Mouse (Mus musculus) left cerebral cortex, adult 8-10 months (tissue): ENCODE data around the gene Mrps11. TPM values are rescaled to one million over a fixed set of nuclear protein-coding genes. Genes with fewer than 3 reads are reported as not detected.
A peak's percentile ranks its signal among the peaks of the same experiment; 100 is the strongest.

ENCODE experiments used
- DNase-seq, 2 experiments: peaks; one replicate each; pipeline ENCODE4 v3.0.0; 2022; ENCODE audit warnings: low spot score in 2 of 2
- total RNA-seq, 4 experiments: library from RNA; stranded (reverse); gene quantifications; 2 replicates each; pipeline ENCODE4 v1.2.4; 2022

Mrps11 gene
- total RNA-seq = 10 to 100 TPM; 35.1 to 41.1 (median 35.9) TPM

DNA sequence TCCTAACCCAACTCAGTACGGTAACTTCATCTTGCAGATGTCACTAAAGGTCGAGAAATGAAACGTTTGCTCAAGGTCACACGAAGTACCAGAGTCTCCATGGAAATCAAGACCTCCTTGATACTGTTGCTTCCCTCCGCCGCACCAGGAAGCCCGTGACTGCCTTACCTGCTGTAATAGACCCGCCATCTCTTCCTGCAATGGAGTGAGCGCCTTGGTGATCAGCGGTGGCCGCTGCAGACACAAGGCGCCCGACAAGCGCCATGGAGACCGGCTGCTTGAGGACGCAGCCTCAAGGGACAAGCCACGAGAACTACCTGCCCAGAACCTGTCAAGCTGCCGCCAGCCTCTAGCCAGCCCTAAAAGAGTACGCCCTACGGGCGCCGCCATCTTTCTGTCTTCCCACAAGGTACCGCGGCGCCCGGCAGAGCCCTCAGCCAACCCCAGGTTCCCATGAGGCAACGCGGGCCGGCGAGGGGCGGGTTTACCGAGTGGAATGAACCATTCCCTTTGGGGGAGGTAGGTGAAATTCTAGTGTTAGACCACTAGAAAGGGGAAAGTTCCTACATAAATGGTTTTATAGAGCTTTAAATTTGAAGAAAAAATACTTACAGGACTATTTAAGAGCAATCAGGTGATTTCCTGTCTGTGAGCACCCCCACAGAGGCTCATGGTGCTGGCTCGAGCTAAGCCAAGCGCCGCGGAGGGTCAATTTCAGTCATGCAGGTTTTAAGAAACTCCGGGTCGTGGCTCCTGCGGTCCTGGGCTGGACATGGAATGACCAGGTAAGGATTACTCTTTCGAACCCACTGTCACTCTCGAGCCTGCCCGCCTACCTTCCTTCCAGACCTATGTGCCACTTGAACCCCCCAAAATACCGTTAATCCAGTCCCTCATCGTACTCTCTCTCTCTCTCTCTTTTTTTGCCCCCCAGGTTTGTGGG, at the start of gene Mrps11, which contains the start of gene Mrpl46:
Gene Mrps11, plus strand, starts transcription at position 481 of the 943 bp plus-strand sequence.
Gene Mrpl46, minus strand, starts transcription at position 893 of the 943 bp plus-strand sequence.
- peak; percentile 76 for DNase-seq

DNA sequence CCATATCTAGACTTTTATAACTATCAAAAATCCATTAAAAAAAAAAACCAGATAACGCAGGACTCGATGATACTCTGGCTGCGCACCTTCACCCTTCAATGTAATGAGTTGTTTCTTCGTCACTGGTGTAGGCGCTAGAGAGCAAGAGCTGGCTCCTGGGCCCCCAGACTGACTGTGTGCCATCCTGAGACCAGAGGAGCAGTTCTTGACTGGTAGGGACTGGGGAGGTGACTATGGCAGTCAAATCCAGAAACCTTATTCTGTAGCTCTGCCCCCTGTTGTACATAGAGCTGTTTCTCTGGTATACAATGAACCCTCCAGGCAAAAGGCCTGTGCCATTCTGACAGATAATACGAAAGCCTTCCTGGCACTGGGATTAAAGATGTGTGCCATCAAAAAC, 45.7 kb upstream of the Mrps11 start:
- DNase-seq = no peak

DNA sequence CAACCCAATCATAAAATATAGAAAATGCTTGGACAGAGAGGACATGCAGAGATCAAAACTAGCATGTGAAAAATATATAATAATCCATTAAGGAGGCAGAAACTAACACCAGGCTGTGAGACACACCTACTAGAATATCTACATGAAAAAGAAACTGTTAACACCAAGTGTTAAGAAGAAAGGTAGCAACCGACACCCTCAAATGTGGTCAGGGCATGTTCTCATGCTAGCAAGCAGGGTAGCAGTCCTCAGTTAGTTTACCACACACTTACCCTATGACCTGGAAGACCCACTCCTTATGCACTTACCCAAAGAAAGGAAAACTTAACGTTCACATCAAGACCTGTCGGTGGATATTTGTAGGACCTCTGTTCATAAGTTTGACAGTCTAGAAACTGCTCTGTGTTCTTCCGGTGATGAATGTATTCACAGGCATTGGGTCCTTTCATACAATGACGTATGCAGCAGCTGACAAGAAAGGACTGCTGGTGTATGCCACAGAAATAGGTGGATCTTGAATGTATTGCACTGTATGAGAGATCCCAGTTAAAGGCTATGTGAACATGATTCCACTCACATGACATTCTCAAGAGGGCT, 45.2 kb upstream of the Mrps11 start, which contains the start of gene Ntrk3:
Gene Ntrk3, minus strand, starts transcription at position 399 of the 597 bp plus-strand sequence.
- DNase-seq = no peak

DNA sequence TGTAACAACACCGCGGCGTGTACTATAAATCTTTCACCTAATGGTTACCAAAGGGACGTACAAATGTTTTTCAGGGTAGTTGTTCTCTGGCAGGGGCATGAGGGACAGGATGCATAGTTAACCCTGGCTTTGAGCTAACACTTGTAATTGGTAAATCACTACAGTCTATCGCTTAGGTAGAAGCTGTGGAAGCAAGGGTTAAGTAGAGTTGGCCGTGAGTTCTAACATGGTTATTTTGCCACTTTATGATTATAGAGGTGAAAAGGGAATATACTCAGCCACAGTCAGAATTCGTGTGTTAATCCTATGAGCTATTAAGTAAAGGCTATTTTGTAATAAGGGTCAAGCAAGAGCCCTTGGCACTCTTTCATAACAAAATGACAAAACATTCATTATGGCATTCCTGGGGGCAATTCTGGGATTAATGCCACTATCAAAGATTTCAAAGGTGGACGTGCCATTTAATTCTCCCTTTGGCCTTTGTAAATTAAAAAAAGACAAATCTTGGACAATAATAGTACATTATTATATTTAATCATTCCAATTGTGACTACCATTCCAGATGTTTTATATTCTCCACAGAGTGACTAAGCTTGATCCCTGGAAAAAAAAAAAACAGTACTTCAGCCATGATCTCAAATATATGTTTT, 43.4 kb upstream of the Mrps11 start:
- DNase-seq = no peak

DNA sequence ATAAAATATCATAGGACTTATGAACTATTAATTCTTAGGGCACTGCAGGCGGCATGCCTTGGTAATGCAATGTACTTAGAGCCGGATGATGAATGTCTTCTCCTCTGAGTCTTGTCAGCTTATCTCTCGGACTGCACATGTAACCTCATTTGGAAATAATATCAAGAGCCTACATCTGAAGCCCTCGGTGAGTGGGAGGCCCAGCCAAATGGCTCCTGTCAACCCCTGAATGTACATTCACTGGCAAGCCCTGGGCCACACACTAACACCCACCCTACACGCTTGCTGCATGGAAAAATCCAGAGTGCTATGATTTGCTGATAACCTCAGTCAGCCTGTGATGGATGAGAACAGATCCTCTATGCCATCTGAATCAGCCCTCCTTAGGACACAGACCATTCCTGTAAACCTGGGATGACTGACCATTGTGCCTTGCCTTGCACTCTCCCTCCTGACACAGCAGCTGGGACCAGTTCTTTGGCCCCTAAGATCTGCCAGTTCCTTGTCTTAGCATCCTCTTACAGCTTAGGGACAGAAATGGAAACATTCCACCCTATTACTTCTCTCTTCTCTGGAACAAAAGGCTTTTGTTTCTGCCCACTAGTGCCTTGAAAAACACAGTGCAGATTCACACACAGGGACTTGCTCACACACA, 39.1 kb upstream of the Mrps11 start:
- no peak for DNase-seq

DNA sequence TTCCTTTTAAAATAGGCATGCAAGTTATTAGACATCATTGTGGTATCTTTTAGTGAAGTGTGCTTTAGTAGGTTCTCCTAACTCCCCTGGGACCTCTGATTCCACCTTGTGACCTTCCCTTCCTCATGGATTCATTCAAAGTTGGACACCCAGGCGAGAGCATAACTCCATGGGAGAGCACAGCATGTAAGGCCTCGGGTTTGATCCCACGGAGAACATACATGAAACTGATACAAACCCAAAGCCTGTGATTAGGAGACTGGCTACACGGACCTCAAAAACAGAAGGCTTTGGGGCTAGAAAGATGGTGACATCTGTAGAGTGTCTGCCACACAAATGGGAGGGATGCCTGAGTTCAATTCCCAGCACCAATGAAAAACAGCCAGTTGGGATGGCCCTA, 30.0 kb upstream of the Mrps11 start:
- no peak for DNase-seq

DNA sequence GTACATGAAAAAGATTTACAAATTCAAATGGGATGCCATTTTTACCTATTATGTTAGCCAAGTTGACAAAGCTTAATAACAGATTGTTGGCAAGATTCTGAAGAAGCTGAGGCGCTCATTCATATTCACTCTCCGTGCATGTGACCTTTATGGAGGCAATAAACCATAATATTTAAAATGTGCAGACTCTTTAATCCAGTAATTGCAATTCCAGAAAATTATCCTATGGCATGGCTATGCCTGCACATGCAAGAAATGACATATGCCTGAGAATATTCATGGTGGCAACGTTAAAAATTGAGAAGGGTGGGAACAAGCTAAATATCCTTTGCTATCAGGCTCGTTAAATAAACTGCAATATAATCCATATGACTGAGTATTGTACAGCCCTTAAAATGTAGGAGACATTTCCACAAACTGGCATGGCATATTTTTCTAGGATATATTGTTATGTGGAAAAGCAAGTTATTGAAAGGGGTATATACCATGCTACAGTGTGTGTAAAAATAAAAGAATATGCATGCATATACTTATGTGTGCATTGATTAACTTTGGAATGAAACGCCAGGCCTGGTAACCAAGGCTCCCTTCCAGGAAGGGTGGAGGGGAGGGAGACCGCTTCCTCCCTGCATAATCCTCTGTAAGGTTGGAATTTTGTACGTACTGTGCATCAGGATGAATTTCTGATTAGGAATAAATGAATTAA, 29.0 kb upstream of the Mrps11 start:
- DNase-seq = no peak

DNA sequence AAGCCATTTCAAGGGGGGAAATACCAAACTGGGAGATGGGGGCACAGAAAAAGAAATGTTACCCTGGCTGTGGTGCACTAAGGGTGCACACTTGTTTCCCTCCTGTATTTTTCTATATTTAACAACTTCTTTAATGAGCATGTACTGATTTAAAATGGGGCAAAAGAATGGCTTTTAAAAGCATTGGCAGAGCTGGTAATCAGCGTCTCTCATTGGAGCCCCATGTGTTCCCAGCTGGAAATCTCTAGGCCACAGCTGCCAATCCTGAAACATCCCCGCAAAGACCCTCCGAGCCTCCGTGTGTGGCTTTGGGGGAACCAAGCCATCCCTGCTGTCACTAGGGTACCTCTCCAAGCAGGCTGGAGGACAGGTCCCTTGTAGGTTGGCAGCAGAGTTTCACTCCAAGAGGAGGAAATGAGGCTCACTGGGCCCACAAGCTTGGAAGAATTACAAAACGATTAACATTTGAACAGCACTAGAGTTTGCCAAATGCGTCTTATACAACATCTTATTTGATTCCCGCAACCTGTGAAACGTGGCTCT, 28.4 kb upstream of the Mrps11 start:
- DNase-seq = no peak

DNA sequence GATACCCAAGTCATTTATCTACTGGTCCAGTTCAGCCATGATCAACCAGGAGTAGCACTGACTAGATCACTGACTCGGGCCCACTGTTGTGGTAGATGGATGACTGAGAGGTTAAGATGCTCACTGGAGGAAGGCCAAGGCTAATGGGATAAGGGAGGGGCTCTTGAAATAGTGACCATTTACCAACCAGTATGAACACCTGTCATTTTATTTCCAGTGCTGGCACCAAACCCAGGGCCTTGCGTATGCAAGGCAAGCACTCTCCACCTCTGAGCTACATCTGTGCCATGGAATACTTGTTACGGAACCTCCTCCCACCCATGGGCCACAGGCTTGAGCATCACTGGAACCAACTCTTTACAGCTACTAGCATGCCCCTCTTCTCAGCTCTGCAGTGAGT, 19.1 kb upstream of the Mrps11 start:
- no peak for DNase-seq

DNA sequence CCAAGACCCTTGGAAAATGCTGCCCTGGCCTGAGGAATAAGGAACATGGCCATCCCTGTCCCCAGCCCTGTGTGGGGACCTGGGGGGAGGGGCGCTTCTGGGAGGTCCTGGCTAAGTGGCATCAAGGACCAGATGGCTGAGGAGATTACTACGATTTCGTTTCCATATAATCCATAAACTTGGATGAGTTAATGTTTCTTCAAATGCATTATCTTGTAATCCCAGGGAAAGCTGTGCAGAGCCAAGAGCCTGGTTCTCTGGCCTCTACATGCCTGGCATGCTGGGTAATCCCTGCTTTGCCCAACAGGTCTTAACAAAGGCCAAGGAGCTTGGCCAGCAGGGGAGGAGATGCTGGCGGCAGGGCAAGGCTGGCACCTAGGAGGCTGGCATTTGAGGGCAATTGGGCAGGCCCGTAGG, 17.7 kb upstream of the Mrps11 start:
- DNase-seq = no peak

DNA sequence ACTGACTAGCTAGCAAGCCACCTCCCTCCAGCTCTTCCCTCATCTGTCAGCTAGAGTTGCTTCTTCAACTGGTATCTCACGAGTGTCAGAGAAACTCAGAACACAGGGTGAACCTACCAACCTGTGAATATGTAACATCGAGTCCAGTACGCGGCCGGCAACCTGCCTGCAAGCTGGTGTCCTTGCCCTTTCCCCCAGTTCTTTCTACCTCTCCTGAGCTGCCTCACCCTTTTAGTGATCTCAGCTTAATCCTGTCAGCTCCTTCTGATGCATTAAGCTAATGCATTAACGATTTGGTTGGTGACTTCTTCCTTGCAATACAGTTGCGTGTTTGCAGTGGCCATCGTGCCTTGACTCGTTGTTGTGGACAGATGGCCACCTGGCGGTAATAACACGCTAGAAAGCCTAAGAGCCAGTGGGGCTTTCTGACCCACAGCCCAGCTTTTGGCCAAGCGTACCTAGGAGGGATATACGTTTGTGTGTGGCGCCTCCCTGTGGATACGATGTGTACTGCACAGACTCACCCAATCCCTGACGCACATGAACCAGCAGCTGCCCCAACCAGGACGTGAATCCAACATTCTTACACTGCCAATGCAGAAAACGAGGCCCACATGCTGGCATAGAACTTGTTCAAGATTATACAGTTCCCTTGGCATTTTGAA, 16.8 kb upstream of the Mrps11 start:
- peak; percentile 80 to 97 for DNase-seq

DNA sequence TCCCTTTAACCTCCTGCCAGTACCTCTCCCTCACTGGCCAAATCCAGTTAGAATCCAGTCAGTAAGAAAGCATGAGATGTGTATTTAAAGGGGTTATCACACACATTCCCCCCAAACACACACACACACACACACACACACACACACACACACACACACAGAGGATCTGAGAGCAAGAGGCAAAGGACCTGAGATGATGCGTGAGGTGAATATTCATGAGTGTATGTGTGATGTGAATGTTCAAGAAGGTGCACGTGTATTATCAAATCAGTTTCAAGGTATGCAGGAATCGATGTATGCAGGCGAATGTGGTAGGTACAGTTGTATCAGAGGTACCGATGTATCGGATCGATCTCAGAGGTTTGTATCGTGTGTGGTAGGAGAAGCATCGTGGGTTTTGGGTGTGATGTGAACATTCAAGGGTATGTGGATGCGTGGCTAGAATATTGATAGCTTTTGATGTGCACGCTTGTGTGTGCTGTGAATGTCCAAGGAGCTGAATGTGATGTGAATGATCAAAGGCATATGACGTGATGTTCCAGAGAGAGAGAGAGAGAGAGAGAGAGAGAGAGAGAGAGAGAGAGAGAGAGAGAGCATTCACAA, 14.9 kb upstream of the Mrps11 start:
- no peak for DNase-seq

DNA sequence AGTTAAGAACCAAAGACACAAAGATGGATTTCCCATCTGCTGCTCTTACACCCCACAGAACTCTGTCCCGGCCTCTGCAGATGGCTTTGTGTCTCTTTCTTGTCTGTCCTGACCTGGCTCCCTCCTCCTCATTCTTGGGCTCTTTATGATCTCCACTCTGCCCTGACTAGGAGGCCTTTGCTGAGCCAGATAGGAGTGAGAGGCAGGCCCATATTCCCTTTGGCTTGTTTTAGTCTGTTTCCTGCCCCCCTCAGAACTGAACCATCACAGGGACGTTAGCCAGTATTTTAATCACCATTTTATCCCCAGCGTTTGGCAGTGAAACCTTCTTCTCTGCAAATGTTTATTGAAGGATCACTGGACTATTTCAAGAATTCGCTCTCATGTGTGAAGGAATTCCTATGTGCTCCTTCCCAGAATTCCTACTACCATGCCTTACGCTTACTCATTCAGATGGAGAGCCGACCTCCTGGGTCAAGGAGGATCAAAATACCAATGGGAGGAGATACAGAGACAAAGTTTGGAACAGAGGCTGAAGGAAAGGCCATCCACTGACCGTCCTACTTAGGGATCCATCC, 13.8 kb upstream of the Mrps11 start:
- no peak for DNase-seq

DNA sequence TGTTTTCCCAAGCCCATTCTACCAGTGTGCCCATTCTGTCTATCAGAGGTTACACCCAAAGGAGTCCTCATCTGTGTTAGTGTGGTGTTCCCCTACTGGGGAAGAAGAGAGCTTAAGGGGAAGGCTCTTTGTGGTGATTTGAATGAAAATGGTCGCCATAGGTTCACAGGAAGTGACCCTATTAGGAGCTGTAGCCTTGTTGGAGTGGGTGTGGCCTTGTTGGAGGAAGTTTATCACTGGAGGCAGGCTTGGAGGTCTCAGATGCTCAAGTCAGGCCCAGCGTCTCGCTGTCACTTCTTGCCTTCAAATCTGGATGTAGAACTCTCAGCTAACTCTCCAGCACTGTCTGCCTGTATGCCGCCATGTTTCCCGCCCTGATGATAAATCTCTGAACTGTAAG, 12.0 kb upstream of the Mrps11 start:
- no peak for DNase-seq

DNA sequence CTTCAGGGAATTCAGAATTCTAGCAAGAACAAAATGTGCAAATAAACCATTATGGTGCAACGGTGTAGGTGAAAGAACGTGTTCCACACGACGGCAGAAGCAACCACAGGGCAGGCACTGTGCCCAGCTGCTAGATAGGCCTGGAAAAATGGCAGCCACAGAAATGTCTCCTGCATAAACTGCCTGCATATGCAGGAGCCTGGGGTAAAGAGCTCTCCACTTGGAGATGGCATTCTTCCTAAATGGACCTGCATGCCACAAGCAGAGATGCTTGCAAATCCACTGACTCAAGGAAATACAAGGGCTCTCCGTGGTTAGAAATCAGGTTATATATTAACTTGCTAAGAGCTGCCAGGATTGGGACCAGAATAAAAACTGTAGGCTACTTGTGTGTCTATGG, 4.2 kb upstream of the Mrps11 start:
- DNase-seq = no peak

DNA sequence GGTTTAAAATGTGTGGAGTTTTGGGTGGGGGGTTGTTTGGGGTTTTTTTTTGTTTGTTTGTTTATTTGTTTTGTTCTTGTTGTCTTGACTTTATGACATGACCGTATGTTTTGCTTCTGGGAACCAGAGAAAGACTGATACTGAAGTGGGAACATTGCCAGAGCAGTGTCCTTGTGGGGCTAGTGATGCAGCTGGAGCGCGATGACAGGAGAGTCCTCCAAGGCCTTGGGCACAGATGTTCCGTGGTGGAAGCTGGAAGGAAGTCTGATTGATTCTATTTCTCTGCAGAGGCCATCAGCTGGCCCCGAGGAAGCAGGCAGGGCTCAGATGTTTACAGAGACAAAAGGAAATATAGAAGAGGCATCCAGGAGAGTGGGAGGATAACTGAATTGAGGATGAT, 3.0 kb downstream of the Mrps11 start:
- DNase-seq = no peak

DNA sequence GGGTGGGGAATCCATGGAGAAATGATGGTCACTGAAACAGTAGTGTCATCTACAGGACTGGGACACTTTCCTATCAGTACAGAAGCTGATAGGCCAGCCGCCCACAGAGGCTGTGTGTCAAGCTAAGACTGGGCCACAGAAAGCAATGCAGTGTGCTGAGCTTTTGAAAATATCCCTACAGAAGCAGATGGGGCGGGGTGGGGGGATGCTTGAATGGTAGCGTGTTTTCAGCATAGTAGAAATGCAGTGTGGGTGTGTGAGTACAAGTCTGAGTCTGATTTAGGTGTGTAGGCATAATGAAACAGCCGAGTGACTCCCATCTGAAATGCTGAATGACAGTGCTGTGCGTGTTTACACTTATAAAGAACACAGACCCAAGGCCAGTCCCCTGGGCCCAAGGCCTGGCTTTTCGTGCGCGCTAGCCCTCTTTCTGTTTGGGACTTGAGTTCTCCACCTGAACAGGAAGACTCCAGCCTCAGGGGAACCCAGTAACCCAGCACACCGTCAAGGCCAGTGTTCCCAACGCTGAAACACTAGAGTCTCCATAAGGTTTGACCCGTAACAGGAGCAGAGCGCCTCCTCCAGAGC, 5.0 kb downstream of the Mrps11 start:
- DNase-seq = no peak

DNA sequence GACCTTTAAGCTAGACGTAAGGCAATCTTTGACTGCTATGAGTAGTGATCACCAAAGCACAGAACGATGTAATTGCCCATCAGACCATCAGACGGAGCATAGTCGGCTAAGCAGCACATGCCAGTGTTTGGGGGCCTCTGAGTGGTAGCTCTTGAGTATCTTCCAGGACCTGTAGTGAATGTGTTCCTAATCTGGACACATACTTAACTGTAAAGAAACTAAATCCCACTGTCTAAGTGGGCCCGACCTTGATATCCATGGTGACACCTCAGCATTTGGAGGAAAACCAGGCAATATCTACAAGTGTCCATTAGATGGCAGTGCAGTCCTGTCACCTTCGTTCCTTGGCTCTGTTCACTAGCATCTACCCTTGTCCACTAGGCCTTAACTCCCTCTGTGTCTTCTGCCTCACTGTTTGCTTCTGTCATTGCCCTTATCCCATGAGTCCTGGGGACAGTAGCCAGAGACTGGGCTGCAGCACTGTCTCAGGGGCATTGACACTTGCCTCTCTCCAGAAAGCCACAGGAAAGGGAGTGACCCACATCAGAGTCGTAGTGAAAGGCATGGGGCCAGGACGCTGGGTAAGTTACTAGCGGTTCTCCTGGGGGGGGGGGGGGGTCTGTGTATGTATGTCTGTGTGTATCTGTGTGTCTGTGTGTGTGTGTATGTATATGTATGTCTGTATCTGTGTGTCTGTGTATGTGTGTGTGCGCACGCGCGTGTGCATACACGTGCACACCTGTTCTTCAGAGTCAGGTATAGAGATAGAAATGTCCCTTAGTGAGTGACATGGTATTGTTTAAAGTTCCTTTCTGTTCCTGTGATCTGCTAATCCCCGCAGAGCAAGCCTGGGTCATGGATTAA, 8.7 kb downstream of the Mrps11 start:
- DNase-seq = peak in 1 of 2 experiments; percentile 27
